Mouse (Mus musculus) stomach, embryonic 16.5 days (tissue): ENCODE results near the gene Prickle2. TPM values are rescaled to one million over a fixed set of nuclear protein-coding genes. Genes with fewer than 3 reads are reported as not detected.
A peak's percentile ranks its signal among the peaks of the same experiment; 100 is the strongest.

Experiments
- ATAC-seq: fragments of 200-750 bp; cut with Nextera tagmentation; 2 replicates; pipeline ENCODE4 v1.8.0; 2017; ENCODE audit warnings: moderate number of reproducible peaks, moderate TSS enrichment; ENCODE audit not compliant: insufficient read depth, low FRiP score
- H3K27ac ChIP-seq: fragments of 300-500 bp; sonication (generic); 2 replicates; pipeline ENCODE4 v1.5.1; 2014; ENCODE audit warnings: low read length
- H3K27me3 ChIP-seq: fragments of 300-500 bp; sonication (generic); 2 replicates; pipeline ENCODE4 v1.6.1; 2014; ENCODE audit warnings: low read length, control low read depth, mixed read lengths; ENCODE audit not compliant: control insufficient read depth, insufficient read depth
- H3K36me3 ChIP-seq: fragments of 300-500 bp; sonication (generic); 2 replicates; pipeline ENCODE4 v1.6.1; 2014; ENCODE audit warnings: low read length; ENCODE audit not compliant: control insufficient read depth, insufficient read depth
- H3K4me1 ChIP-seq: fragments of 300-500 bp; sonication (generic); 2 replicates; pipeline ENCODE4 v1.6.1; 2014; ENCODE audit warnings: low read length, control low read depth, mixed read lengths; ENCODE audit not compliant: control insufficient read depth, insufficient read depth
- H3K4me2 ChIP-seq: fragments of 300-500 bp; sonication (generic); 2 replicates; pipeline ENCODE4 v1.6.1; 2014; ENCODE audit warnings: low read depth, low read length, mixed read lengths
- H3K4me3 ChIP-seq: fragments of 300-500 bp; sonication (generic); replicated peaks from 2 replicates; pipeline ENCODE4 v1.5.1; 2014; ENCODE audit warnings: mild to moderate bottlenecking, low read length
- H3K9ac ChIP-seq: fragments of 300-500 bp; sonication (generic); 2 replicates; pipeline ENCODE4 v1.6.1; 2014; ENCODE audit warnings: low read length
- H3K9me3 ChIP-seq: fragments of 300-500 bp; sonication (generic); replicated peaks from 2 replicates; pipeline ENCODE4 v1.6.1; 2016; ENCODE audit warnings: low read length, control low read depth; ENCODE audit not compliant: control insufficient read depth
- WGBS: fragments of 180-500 bp; shearing (Covaris S2); extraction: QIAGEN DNeasy Blood & Tissue Kit; methylation state at CpG from one replicate; pipeline ENCODE4 v1.1.7; 2014; 5-methylcytosine and 5-hydroxymethylcytosine counted together
- polyA plus RNA-seq: library from polyadenylated mRNA; unstranded; fragments of >200 nt; fragmentation: Nextera tagmentation; extraction: Ambion mirVana; gene quantifications from 2 replicates; pipeline ENCODE4 v1.2.1, GENCODE M21; 2015

Prickle2 gene
- polyA plus RNA-seq, 1 experiment from 2014 or later: 9.3 TPM

DNA sequence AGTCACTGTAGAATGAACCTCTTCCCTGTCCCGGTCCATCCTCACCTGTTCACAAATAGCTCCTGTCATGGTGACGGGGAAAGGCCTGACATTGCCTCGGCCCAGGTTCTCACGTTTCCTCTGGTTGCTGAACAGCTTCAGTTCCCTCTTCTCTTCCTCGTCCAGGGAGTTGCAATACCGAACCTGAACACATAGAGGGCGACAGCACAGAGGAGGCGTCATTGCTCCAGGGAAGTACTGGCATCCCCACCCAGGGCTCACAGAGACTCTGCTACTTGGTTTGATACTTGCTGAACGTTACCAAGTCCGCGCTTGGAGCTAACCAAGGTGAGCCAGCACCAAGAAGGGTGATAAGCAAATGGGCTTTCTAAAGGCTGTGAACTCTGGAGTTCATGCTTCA lies 283.7 kb downstream of the Prickle2 start:
- no peak overlapping the region for H3K4me2 ChIP-seq
- H3K27ac ChIP-seq: no peak overlapping the region
- H3K4me1 ChIP-seq: 0 out of 2 replicates have a peak, but pooled peaks cover 4% of the 10 kb centered on the region
- H3K9me3 ChIP-seq: no peaks in the 10 kb centered on the region
- WGBS: 46% methylated on average over 11 of the region's 11 CpGs
- no peaks in the 10 kb centered on the region for H3K36me3 ChIP-seq
- no peak overlapping the region for H3K4me3 ChIP-seq
- H3K9ac ChIP-seq: no peak overlapping the region
- ATAC-seq: no peak
- H3K27me3 ChIP-seq: no peaks in the 10 kb centered on the region

DNA sequence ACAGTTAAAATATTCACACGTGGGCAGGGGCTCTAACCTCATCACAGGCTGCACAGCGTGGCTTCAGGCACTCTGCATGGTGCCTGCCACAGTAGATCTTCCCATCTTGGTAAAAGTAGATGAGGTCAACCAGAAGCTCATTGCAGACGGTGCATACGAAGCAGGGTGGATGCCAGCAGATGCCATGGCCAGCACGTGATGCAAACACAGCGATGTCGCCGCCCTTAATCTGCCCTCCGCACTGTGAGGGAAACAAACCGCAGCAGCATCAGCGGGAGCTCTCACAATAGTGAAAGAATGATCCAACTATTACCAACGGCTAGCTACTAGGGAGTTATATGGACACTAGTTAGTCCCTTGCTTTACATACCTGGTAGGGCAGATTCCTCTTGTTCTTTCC lies 285.8 kb downstream of the Prickle2 start:
- H3K27ac ChIP-seq: no peak overlapping the region
- ATAC-seq: no peak
- H3K27me3 ChIP-seq: no peaks in the 10 kb centered on the region
- no peaks in the 10 kb centered on the region for H3K36me3 ChIP-seq
- peaks cover 9% of the 10 kb centered on the region for H3K4me1 ChIP-seq
- H3K9ac ChIP-seq: no peak overlapping the region
- no peaks in the 10 kb centered on the region for H3K9me3 ChIP-seq
- H3K4me3 ChIP-seq: no peak overlapping the region
- H3K4me2 ChIP-seq: no peak overlapping the region
- WGBS: 92% methylated on average over 12 of the region's 12 CpGs

DNA sequence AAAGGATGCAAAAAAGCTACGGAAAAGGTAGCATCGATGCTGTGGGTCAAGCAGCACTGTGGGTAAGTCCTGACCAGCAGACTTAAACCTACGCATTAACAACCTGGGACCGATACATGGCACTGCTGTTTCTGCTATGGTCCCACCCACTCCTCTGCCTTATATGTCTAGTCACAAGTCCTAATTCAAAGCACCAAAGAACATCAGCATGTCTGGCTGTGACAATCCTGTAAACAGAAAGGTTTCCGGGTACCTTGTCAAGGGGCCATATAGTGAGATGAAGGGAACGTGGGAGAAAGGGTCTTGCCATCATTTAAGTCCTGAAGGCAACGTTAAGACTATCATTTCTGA lies 290.6 kb downstream of the Prickle2 start:
- Histone ChIP-seq H3K4me1 (peaks cover 15% of the 10 kb centered on the region), H3K9ac (no peak overlapping the region), H3K9me3 (no peaks in the 10 kb centered on the region), H3K36me3 (peaks cover 10% of the 10 kb centered on the region), H3K4me2 (no peak overlapping the region), H3K4me3 (no peak overlapping the region), H3K27me3 (no peaks in the 10 kb centered on the region), H3K27ac (peak overlapping the region; percentile 90)
- no peak for ATAC-seq
- WGBS: 69% methylated on average over 7 of the region's 7 CpGs

DNA sequence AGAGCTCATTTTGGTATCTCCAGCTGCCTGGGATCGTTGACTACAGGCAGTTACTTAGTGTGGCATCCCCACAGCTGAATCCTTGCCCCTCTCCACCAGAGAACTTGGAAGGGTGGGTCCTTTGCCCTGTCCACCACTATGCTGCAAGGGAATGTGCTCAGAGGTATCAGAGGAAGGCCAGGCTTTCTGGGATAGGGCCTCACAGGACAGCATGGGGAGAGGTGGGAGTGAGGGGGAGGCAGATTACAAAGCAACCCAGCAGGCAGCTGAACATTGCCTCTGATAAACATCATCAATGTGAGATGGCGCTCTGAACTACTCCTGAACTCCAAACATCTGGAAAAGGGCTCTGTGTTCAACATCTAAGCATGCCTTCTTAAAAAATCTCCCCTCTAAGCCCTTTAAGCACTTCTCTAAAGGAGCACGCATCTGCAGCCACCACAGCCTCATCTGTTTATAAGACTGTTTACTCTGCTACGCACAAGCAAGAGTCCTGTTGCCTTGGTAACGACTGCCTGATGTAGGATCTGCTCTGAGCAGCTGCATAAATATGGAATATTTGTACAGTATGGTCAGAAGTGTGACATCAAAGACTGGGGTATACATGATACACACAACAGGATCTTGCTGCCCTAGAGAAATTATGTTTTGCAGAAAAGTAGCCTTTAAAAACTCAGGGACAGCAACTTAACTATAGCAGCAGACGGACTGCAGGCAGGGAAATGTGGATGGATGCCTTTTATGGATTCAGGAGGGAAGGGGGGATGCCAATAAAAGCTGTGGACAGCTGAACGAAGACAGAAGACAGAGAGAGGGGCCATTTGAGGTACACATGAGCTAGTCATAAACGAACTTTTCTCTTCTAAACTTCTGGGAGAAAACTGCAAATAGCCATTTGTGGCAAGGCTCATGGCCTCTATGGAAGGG lies 291.2 kb downstream of the Prickle2 start:
- peak overlapping the region; percentile 90 for H3K27ac ChIP-seq
- H3K4me1 ChIP-seq: peaks cover 15% of the 10 kb centered on the region
- H3K9me3 ChIP-seq: no peaks in the 10 kb centered on the region
- H3K36me3 ChIP-seq: peaks cover 14% of the 10 kb centered on the region
- H3K4me2 ChIP-seq: no peak overlapping the region
- H3K27me3 ChIP-seq: no peaks in the 10 kb centered on the region
- peak; percentile 86 for ATAC-seq
- WGBS: 30% methylated on average over 8 of the region's 8 CpGs
- H3K4me3 ChIP-seq: no peak overlapping the region
- no peak overlapping the region; the same call in 1 of the 2 replicates for H3K9ac ChIP-seq

DNA sequence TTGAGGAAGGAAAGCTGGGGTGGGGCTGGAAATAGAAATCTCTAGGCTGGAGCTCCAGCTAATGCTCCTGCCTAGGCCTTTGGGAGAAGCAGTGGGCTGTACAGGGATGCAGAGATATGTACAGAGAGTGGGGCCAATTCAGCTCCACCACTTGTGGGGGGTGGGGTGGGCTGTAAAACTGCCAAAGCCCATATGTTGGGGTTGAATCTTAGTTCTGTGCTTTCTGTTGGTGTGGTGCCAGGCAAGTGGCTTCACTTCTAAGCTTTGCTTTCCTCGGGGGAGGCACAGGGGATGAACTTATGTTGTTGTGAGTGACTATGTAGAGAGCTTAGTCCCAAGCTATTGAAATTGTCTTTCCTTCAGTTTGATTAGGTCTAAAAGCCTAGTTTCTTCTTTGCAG lies 292.0 kb downstream of the Prickle2 start:
- no peaks in the 10 kb centered on the region for H3K9me3 ChIP-seq
- peak overlapping the region; percentile 90 for H3K27ac ChIP-seq
- WGBS: 32% methylated on average over 1 of the region's 1 CpGs
- peaks cover 15% of the 10 kb centered on the region for H3K4me1 ChIP-seq
- H3K27me3 ChIP-seq: no peaks in the 10 kb centered on the region
- no peak overlapping the region for H3K4me2 ChIP-seq
- ATAC-seq: no peak; the same call in 1 of the 2 replicates
- H3K36me3 ChIP-seq: peaks cover 14% of the 10 kb centered on the region
- H3K4me3 ChIP-seq: no peak overlapping the region
- H3K9ac ChIP-seq: no peak overlapping the region

DNA sequence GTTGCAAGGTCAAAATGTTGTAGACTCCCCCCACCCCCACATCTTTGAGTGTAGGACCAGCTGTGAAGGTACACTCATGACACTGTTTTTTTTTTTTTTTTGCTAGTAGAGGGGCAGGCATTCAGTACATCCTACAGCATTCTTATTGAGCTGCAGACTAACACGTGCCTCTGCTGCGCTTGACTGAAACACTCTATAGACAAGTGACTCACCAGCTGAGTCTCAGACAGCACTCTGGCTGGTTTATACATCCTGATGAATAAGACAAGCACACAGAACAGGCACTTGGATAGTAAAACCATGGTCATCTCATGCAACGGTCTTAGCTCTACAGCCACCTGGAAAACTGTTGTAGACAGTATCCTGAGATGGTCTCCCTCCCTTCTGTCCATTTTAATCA lies 296.2 kb downstream of the Prickle2 start:
- 73% methylated on average over 3 of the region's 3 CpGs for WGBS
- H3K27ac ChIP-seq: no peak overlapping the region
- H3K27me3 ChIP-seq: no peaks in the 10 kb centered on the region
- peaks cover 14% of the 10 kb centered on the region for H3K36me3 ChIP-seq
- H3K4me2 ChIP-seq: no peak overlapping the region
- H3K4me3 ChIP-seq: no peak overlapping the region
- no peak for ATAC-seq
- H3K4me1 ChIP-seq: peaks cover 6% of the 10 kb centered on the region
- H3K9me3 ChIP-seq: no peaks in the 10 kb centered on the region
- H3K9ac ChIP-seq: no peak overlapping the region

DNA sequence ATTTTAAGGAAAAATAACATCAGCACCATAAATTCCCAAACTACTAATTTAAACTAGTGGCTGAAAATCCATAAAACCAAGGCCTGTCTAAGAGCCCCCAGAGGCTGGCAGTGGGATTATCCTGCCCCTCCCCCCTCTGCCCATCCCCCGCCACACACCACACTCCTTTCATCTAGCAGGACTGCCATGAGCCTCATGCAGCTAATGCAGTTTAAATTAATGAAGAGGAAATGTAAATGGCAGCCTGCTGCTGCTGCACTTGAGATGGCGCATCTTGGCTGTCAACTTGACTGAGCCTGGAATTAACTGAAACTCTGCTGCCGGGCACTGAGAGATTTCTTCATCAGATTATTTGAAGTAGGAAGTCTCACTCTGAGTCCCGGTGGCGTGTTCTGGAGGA lies 298.7 kb downstream of the Prickle2 start:
- H3K36me3 ChIP-seq: peaks cover 11% of the 10 kb centered on the region
- no peak overlapping the region for H3K4me3 ChIP-seq
- WGBS: 73% methylated on average over 5 of the region's 5 CpGs
- H3K27me3 ChIP-seq: no peaks in the 10 kb centered on the region
- no peak overlapping the region for H3K4me2 ChIP-seq
- H3K4me1 ChIP-seq: no peaks in the 10 kb centered on the region
- H3K9ac ChIP-seq: no peak overlapping the region
- H3K27ac ChIP-seq: no peak overlapping the region
- no peak for ATAC-seq
- 0 out of 2 replicates have a peak, but pooled peaks cover 3% of the 10 kb centered on the region for H3K9me3 ChIP-seq

DNA sequence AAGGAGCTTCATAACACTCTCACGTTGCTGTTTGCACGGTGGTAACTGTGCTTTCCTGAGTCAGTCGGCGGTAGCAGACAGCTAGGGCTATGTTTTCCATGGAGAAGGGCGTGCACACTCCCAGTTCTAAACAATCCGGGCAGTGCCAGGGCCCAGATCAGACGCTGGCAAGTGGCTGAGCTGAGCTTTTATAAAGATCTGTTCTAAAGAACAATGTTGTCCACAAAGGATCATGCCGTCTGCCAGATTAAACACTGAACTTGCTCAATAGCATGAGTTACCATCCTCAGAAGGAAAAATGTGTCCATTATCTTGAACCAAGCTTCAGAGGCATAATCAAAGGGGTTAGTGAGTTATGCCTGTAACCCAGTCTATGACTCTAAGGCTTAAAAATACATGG lies 300.4 kb downstream of the Prickle2 start:
- Histone ChIP-seq H3K4me1 (no peaks in the 10 kb centered on the region), H3K4me2 (no peak overlapping the region), H3K4me3 (no peak overlapping the region), H3K36me3 (peaks cover 6% of the 10 kb centered on the region), H3K27me3 (no peaks in the 10 kb centered on the region), H3K27ac (no peak overlapping the region), H3K9ac (no peak overlapping the region), H3K9me3 (0 out of 2 replicates have a peak, but pooled peaks cover 3% of the 10 kb centered on the region)
- ATAC-seq: no peak
- 51% methylated on average over 8 of the region's 8 CpGs for WGBS

DNA sequence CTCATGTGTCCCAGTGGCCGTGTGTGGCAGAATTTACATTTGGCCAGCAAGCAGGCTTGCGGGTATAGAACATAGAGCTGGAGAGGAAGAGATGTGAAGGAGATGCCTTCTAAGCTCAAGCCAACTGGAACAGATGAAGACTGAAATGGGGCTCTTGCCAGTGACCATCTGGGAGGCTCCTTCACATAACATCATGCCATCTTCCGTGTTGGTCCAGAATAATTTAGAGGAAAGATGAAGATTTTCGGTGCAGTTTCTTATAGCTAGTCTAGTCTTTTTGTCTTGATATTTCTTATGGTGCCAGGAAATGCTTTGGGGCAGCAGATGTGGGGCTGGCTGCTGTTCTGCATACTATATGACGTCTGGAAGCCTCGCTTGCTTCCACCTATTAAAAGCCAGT lies 308.1 kb downstream of the Prickle2 start:
- H3K27ac ChIP-seq: no peak overlapping the region
- H3K9me3 ChIP-seq: 0 out of 2 replicates have a peak, but pooled peaks cover under 1% of the 10 kb centered on the region
- WGBS: 90% methylated on average over 6 of the region's 6 CpGs
- H3K4me3 ChIP-seq: no peak overlapping the region
- no peak overlapping the region for H3K9ac ChIP-seq
- H3K36me3 ChIP-seq: no peaks in the 10 kb centered on the region
- no peaks in the 10 kb centered on the region for H3K27me3 ChIP-seq
- H3K4me2 ChIP-seq: no peak overlapping the region
- ATAC-seq: no peak
- H3K4me1 ChIP-seq: peaks cover 14% of the 10 kb centered on the region
